Mouse (Mus musculus): ENCODE results near the gene Zfp354b. TPM values are rescaled to one million over a fixed set of nuclear protein-coding genes. Genes with fewer than 3 reads are reported as not detected.

Zfp354b gene
- polyA plus RNA-seq (2012): not detected in 2 replicates

GRCm38 (mm10) chr11:50931451-50931866 is at the start of gene Zfp354b:
Gene Zfp354b, minus strand, starts transcription at chr11:50931633.
- no peak for TF ChIP-seq GATA1 (IDR thresholded peaks at IDR 0.05; ENCODE audit: low read length)
- no peak for TF ChIP-seq TAL1 (IDR thresholded peaks at IDR 0.05; ENCODE audit: low read length)
- Histone ChIP-seq H3K9me3 (ENCODE audit: control insufficient read depth, low read length) (no peaks in the 10 kb centered on the region), H3K4me1 (ENCODE audit: control insufficient read depth) (peaks cover 12% of the 10 kb centered on the region), H3K27me3 (ENCODE audit: control insufficient read depth) (peaks cover 22% of the 10 kb centered on the region), H3K4me3 (replicated peaks) (peak within 1 kb of the TSS; percentile 61), H3K36me3 (ENCODE audit: control insufficient read depth) (no peaks in the 10 kb centered on the region)

- Histone ChIP-seq H3K4me1 (ENCODE audit: control insufficient read depth) (no peaks in the 10 kb centered on the region), H3K4me3 (replicated peaks) (no peak overlapping the region), H3K27me3 (ENCODE audit: control insufficient read depth) (no peaks in the 10 kb centered on the region), H3K9me3 (ENCODE audit: control insufficient read depth, low read length) (peaks cover 5% of the 10 kb centered on the region; the same call in 1 of the 2 replicates), H3K36me3 (ENCODE audit: control insufficient read depth) (no peaks in the 10 kb centered on the region)
- TF ChIP-seq TAL1 (IDR thresholded peaks at IDR 0.05; ENCODE audit: low read length) (no peak), GATA1 (IDR thresholded peaks at IDR 0.05; ENCODE audit: low read length) (no peak)
Observed at GRCm38 (mm10) chr11:50977216-50977615, 45.8 kb upstream of the Zfp354b start.

GRCm38 (mm10) chr11:50966230-50966629 is 34.8 kb upstream of the Zfp354b start, which contains the start of gene Olfr1378:
Gene Olfr1378, plus strand, starts transcription at chr11:50966530.
- TF ChIP-seq TAL1 (IDR thresholded peaks at IDR 0.05; ENCODE audit: low read length) (no peak), GATA1 (IDR thresholded peaks at IDR 0.05; ENCODE audit: low read length) (no peak)
- Histone ChIP-seq H3K4me1 (ENCODE audit: control insufficient read depth) (no peaks in the 10 kb centered on the region), H3K27me3 (ENCODE audit: control insufficient read depth) (no peaks in the 10 kb centered on the region), H3K9me3 (ENCODE audit: control insufficient read depth, low read length) (peaks cover 7% of the 10 kb centered on the region), H3K36me3 (ENCODE audit: control insufficient read depth) (no peaks in the 10 kb centered on the region), H3K4me3 (replicated peaks) (no peak within 1 kb of the TSS)

GRCm38 (mm10) chr11:50964886-50965285 is 33.5 kb upstream of the Zfp354b start:
- Histone ChIP-seq H3K36me3 (ENCODE audit: control insufficient read depth) (no peaks in the 10 kb centered on the region), H3K4me3 (replicated peaks) (no peak overlapping the region), H3K9me3 (ENCODE audit: control insufficient read depth, low read length) (peaks cover 7% of the 10 kb centered on the region), H3K27me3 (ENCODE audit: control insufficient read depth) (no peaks in the 10 kb centered on the region), H3K4me1 (ENCODE audit: control insufficient read depth) (no peaks in the 10 kb centered on the region)
- no peak for TF ChIP-seq TAL1 (IDR thresholded peaks at IDR 0.05; ENCODE audit: low read length)
- no peak for TF ChIP-seq GATA1 (IDR thresholded peaks at IDR 0.05; ENCODE audit: low read length)

- TF ChIP-seq GATA1 (IDR thresholded peaks at IDR 0.05; ENCODE audit: low read length) (no peak), TAL1 (IDR thresholded peaks at IDR 0.05; ENCODE audit: low read length) (no peak)
Observed at GRCm38 (mm10) chr11:50953665-50954064, 22.2 kb upstream of the Zfp354b start, which contains the start of gene Prop1. Gene Prop1, minus strand, starts transcription at chr11:50953765.

GRCm38 (mm10) chr11:50952290-50952689 is 20.9 kb upstream of the Zfp354b start:
- Histone ChIP-seq H3K36me3 (ENCODE audit: control insufficient read depth) (no peaks in the 10 kb centered on the region), H3K9me3 (ENCODE audit: control insufficient read depth, low read length) (peaks cover 12% of the 10 kb centered on the region; the same call in 1 of the 2 replicates), H3K4me1 (ENCODE audit: control insufficient read depth) (no peaks in the 10 kb centered on the region), H3K27me3 (ENCODE audit: control insufficient read depth) (no peaks in the 10 kb centered on the region), H3K4me3 (replicated peaks) (no peak overlapping the region)
- TF ChIP-seq GATA1 (IDR thresholded peaks at IDR 0.05; ENCODE audit: low read length): no peak
- no peak for TF ChIP-seq TAL1 (IDR thresholded peaks at IDR 0.05; ENCODE audit: low read length)

More at GRCm38 (mm10) chr11:50953665-50954064, 22.2 kb upstream of the Zfp354b start, which contains the start of gene Prop1:
- no peak within 1 kb of the TSS for H3K4me3 ChIP-seq (replicated peaks)
- no peaks in the 10 kb centered on the region for H3K4me1 ChIP-seq (ENCODE audit: control insufficient read depth)
- no peaks in the 10 kb centered on the region for H3K27me3 ChIP-seq (ENCODE audit: control insufficient read depth)
- H3K36me3 ChIP-seq (ENCODE audit: control insufficient read depth): no peaks in the 10 kb centered on the region
- H3K9me3 ChIP-seq (ENCODE audit: control insufficient read depth, low read length): peaks cover 12% of the 10 kb centered on the region; the same call in 1 of the 2 replicates

- no peak within 1 kb of the TSS for H3K4me3 ChIP-seq (replicated peaks)
- H3K27me3 ChIP-seq (ENCODE audit: control insufficient read depth): no peaks in the 10 kb centered on the region
- H3K36me3 ChIP-seq (ENCODE audit: control insufficient read depth): no peaks in the 10 kb centered on the region
- H3K9me3 ChIP-seq (ENCODE audit: control insufficient read depth, low read length): peaks cover 17% of the 10 kb centered on the region
- H3K4me1 ChIP-seq (ENCODE audit: control insufficient read depth): no peaks in the 10 kb centered on the region
- TF ChIP-seq GATA1 (IDR thresholded peaks at IDR 0.05; ENCODE audit: low read length): no peak
- TF ChIP-seq TAL1 (IDR thresholded peaks at IDR 0.05; ENCODE audit: low read length): no peak
Observed at GRCm38 (mm10) chr11:50943506-50943905, 12.1 kb upstream of the Zfp354b start, which contains the start of gene 4933414I15Rik. Gene 4933414I15Rik, minus strand, starts transcription at chr11:50943765.

GRCm38 (mm10) chr11:50942386-50942785 is 11.0 kb upstream of the Zfp354b start:
- TF ChIP-seq GATA1 (IDR thresholded peaks at IDR 0.05; ENCODE audit: low read length): no peak
- TF ChIP-seq TAL1 (IDR thresholded peaks at IDR 0.05; ENCODE audit: low read length): no peak
- Histone ChIP-seq H3K36me3 (ENCODE audit: control insufficient read depth) (no peaks in the 10 kb centered on the region), H3K9me3 (ENCODE audit: control insufficient read depth, low read length) (peaks cover 17% of the 10 kb centered on the region), H3K27me3 (ENCODE audit: control insufficient read depth) (no peaks in the 10 kb centered on the region), H3K4me1 (ENCODE audit: control insufficient read depth) (no peaks in the 10 kb centered on the region), H3K4me3 (replicated peaks) (no peak overlapping the region)

- no peak overlapping the region for H3K4me3 ChIP-seq (replicated peaks)
- peaks cover 17% of the 10 kb centered on the region for H3K9me3 ChIP-seq (ENCODE audit: control insufficient read depth, low read length)
- H3K36me3 ChIP-seq (ENCODE audit: control insufficient read depth): no peaks in the 10 kb centered on the region
- no peak for TF ChIP-seq GATA1 (IDR thresholded peaks at IDR 0.05; ENCODE audit: low read length)
- no peak for TF ChIP-seq TAL1 (IDR thresholded peaks at IDR 0.05; ENCODE audit: low read length)
- H3K4me1 ChIP-seq (ENCODE audit: control insufficient read depth): no peaks in the 10 kb centered on the region
- H3K27me3 ChIP-seq (ENCODE audit: control insufficient read depth): no peaks in the 10 kb centered on the region
Observed at GRCm38 (mm10) chr11:50939621-50940366, 8.4 kb upstream of the Zfp354b start.

Measured in erythroblast, embryonic 14.5 days (primary cell).